Mouse (Mus musculus) heart, adult 2 months (tissue): ENCODE data around the gene Rad54l.

Source experiments
- CTCF ChIP-seq: fragments of 200-600 bp; IDR thresholded peaks from 2 replicates; pipeline ENCODE4 v1.8.1; 2022; ENCODE audit warnings: antibody characterized with exemption, mild to moderate bottlenecking, moderate library complexity
- EP300 ChIP-seq: fragments of 200-500 bp; IDR thresholded peaks from 2 replicates; pipeline ENCODE4 v1.6.1; 2011; ENCODE audit warnings: low read depth, low read length, control low read depth; ENCODE audit not compliant: insufficient read depth
- POLR2A ChIP-seq: fragments of 200-500 bp; IDR thresholded peaks from 2 replicates; pipeline ENCODE4 v1.6.1; 2011; ENCODE audit warnings: mild to moderate bottlenecking, low read depth, low read length, control low read depth; ENCODE audit not compliant: insufficient read depth

DNA sequence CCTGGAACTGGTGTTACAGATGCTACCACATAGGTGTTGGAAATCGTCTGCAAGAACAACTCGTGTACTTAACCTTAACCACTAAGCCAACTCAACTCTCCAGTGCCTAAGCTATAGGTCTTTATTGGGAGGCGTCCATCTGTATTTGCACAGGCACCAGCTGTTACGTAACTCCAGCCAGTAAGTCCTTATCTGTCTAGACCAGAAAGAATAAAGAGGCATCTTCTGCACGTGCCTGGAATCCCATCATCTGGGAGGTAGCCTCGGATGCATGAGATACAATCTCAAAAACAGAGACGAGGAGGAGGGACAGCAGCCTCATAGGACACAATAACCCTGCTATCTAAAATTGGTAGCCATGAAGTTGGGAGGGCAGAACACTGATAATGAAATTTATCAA, 22.5 kb downstream of the Rad54l start:
- TF ChIP-seq POLR2A (no peak), CTCF (no peak), EP300 (no peak)
